Mouse (Mus musculus) kidney, postnatal 25 days (tissue): ENCODE measurements around the gene Slc16a12.
"Not testable (repeated sequence)": the region's sequence is repeated elsewhere in the genome, so short reads cannot be mapped to it uniquely, and the experiment has no call there.

ENCODE experiments used
- DNase-seq, 2 experiments: peaks; one replicate each; pipeline ENCODE4 v3.0.0; 2021; ENCODE audit warnings: mixed read lengths in 2 of 2

Gene Slc16a12

GRCm38 (mm10) chr19:34746688-34747504 lies at the start of gene Slc16a12:
Gene Slc16a12 (minus strand): TSS chr19:34747289.
- peak; percentile 65 to 80 for DNase-seq

- DNase-seq: no peak
Observed at GRCm38 (mm10) chr19:34796396-34796795, 49.3 kb upstream of the Slc16a12 start.

GRCm38 (mm10) chr19:34782491-34782890 lies 35.4 kb upstream of the Slc16a12 start:
- no peak for DNase-seq

GRCm38 (mm10) chr19:34778993-34779392 lies 31.9 kb upstream of the Slc16a12 start:
- DNase-seq: no peak

GRCm38 (mm10) chr19:34778098-34778497 lies 31.0 kb upstream of the Slc16a12 start:
- DNase-seq: peak in 1 of 2 experiments; percentile 13

GRCm38 (mm10) chr19:34772775-34773174 lies 25.7 kb upstream of the Slc16a12 start:
- peak; percentile 61 to 79 for DNase-seq

GRCm38 (mm10) chr19:34770764-34771163 lies 23.7 kb upstream of the Slc16a12 start:
- no peak for DNase-seq

GRCm38 (mm10) chr19:34758754-34759153 lies 11.7 kb upstream of the Slc16a12 start:
- DNase-seq: peak; percentile 70 to 79

GRCm38 (mm10) chr19:34756561-34757240 lies 9.6 kb upstream of the Slc16a12 start:
- no peak for DNase-seq

- no peak for DNase-seq
Observed at GRCm38 (mm10) chr19:34755680-34756079, 8.6 kb upstream of the Slc16a12 start.

GRCm38 (mm10) chr19:34753243-34753642 lies 6.2 kb upstream of the Slc16a12 start:
- DNase-seq: no peak

GRCm38 (mm10) chr19:34752391-34753092 lies 5.5 kb upstream of the Slc16a12 start:
- no peak for DNase-seq

- peak in 1 of 2 experiments; percentile 54 for DNase-seq
Observed at GRCm38 (mm10) chr19:34751150-34751549, 4.1 kb upstream of the Slc16a12 start.

- DNase-seq: peak; percentile 39 to 62
Observed at GRCm38 (mm10) chr19:34748992-34749391, 1.9 kb upstream of the Slc16a12 start.

- not testable (repeated sequence) for DNase-seq
Observed at GRCm38 (mm10) chr19:34747969-34748368, 880 bp upstream of the Slc16a12 start.

- DNase-seq: no peak
Observed at GRCm38 (mm10) chr19:34746201-34746600, 888 bp downstream of the Slc16a12 start.

GRCm38 (mm10) chr19:34745012-34745411 lies 2.1 kb downstream of the Slc16a12 start:
- no peak for DNase-seq

GRCm38 (mm10) chr19:34737916-34738315 lies 9.2 kb downstream of the Slc16a12 start:
- no peak for DNase-seq

GRCm38 (mm10) chr19:34735900-34736299 lies 11.2 kb downstream of the Slc16a12 start:
- DNase-seq: no peak

- DNase-seq: no peak
Observed at GRCm38 (mm10) chr19:34733020-34733419, 14.1 kb downstream of the Slc16a12 start.

- DNase-seq: no peak
Observed at GRCm38 (mm10) chr19:34731356-34731755, 15.7 kb downstream of the Slc16a12 start.

GRCm38 (mm10) chr19:34730584-34730983 lies 16.5 kb downstream of the Slc16a12 start:
- DNase-seq: no peak

GRCm38 (mm10) chr19:34729505-34729904 lies 17.6 kb downstream of the Slc16a12 start:
- no peak for DNase-seq
